Mouse (Mus musculus): ENCODE measurements around the gene Hipk4.

Gene Hipk4

GRCm38 (mm10) chr7:27580380-27581174, 57.5 kb downstream of the Hipk4 start:
- peak; percentile 81 to 89 for DNase-seq (ENCODE audit: inconsistent age in 2 of 2, low spot score in 1 of 2)
